Mouse (Mus musculus) hindbrain, postnatal 0 days (tissue): Measurements from ENCODE around the gene As3mt. TPM values are rescaled to one million over a fixed set of nuclear protein-coding genes. Genes with fewer than 3 reads are reported as not detected.

ENCODE experiments used
- ATAC-seq: fragments of 200-750 bp; cut with Nextera tagmentation; 2 replicates; pipeline ENCODE4 v1.8.0; 2017; ENCODE audit warnings: mild to moderate bottlenecking, moderate TSS enrichment, moderate library complexity
- DNase-seq: peaks from one replicate; pipeline ENCODE4 v3.0.0-alpha.2; 2015; ENCODE audit warnings: low spot score
- H3K27ac ChIP-seq: fragments of 300-500 bp; sonication (generic); 2 replicates; pipeline ENCODE4 v1.5.1; 2014; ENCODE audit warnings: mild to moderate bottlenecking
- H3K27me3 ChIP-seq: fragments of 300-500 bp; sonication (generic); 2 replicates; pipeline ENCODE4 v1.6.1; 2014; ENCODE audit warnings: low read length, mixed read lengths; ENCODE audit not compliant: insufficient read depth
- H3K36me3 ChIP-seq: fragments of 300-500 bp; sonication (generic); 2 replicates; pipeline ENCODE4 v1.6.1; 2014; ENCODE audit warnings: low read length, mixed read lengths; ENCODE audit not compliant: insufficient read depth
- H3K4me1 ChIP-seq: fragments of 300-500 bp; sonication (generic); 2 replicates; pipeline ENCODE4 v1.6.1; 2014; ENCODE audit warnings: antibody characterized with exemption, low read length, mixed read lengths; ENCODE audit not compliant: insufficient read depth
- H3K4me2 ChIP-seq: fragments of 300-500 bp; sonication (generic); 2 replicates; pipeline ENCODE4 v1.6.1; 2014; ENCODE audit warnings: low read depth, mild to moderate bottlenecking, low read length, moderate library complexity, mixed read lengths
- H3K4me3 ChIP-seq: fragments of 300-500 bp; sonication (generic); 2 replicates; pipeline ENCODE4 v1.5.1; 2014; ENCODE audit warnings: low read length
- H3K9ac ChIP-seq: fragments of 300-500 bp; sonication (generic); replicated peaks from 2 replicates; pipeline ENCODE4 v1.6.1; 2014; ENCODE audit warnings: mild to moderate bottlenecking, low read length, moderate library complexity, mixed read lengths
- H3K9me3 ChIP-seq: fragments of 300-500 bp; sonication (generic); 2 replicates; pipeline ENCODE4 v1.6.1; 2016; ENCODE audit warnings: low read length, mixed read lengths
- CTCF ChIP-seq: IDR thresholded peaks from 2 replicates; pipeline ENCODE4 v1.5.1; 2016; ENCODE audit warnings: antibody characterized with exemption, control low read depth, low read depth
- WGBS: fragments of 180-500 bp; shearing (Covaris S2); extraction: QIAGEN DNeasy Blood & Tissue Kit; methylation state at CpG from one replicate; pipeline ENCODE4 v1.1.7; 2014; 5-methylcytosine and 5-hydroxymethylcytosine counted together
- polyA plus RNA-seq: library from polyadenylated mRNA; unstranded; fragments of >200 nt; fragmentation: Nextera tagmentation; extraction: Ambion mirVana; gene quantifications from 2 replicates; pipeline ENCODE4 v1.2.1, GENCODE M21; 2015
- total RNA-seq: library from RNA; depleted of rRNA; stranded (reverse); fragments of >200 nt; gene quantifications from 2 replicates; pipeline ENCODE4 v1.2.3, GENCODE M21; 2014

The As3mt gene
- total and polyA plus RNA-seq, 2 experiments from 2014 or later: 19.0 to 32.9 TPM

DNA sequence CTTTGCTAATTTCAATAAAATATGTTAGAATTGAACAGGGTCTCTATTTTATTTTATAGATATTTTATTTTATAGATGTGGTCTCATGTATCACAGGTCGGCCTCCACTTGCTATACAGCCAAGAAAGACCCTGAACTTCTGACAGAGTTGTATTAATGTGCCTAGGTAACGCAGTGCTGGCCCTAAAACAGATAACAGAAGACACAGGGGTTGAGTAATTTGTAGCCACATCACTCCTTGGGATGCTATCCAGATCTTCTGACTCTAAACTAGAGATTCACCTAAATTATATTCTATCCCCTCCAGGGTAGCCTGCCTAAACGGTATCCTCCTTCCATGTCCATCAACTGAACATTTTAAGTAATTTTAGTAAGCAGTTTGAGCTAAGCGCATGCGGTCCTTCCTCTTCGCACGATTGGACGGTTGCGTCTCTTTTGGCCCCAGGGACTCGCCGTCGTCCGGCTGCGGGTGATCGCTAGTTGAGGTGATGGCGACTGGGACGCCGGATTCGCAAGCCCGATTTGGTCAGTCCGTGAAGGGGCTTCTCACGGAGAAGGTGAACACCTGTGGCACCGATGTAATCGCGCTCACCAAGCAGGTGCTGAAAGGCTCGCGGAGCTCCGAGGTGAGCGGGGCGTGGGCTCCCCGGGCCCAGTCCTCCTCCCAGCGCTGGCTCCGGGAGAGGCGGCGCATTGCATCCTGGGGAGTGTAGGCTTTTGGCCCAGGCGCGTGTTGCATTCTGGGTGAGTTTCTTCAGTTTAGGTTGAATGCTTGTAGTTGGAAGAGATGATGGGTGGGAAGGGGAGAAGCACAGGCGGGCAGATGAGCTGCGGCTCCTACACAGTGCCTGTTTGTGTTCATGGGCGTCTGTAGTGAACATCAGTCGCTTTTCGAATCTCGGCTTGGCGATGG lies 17.5 kb upstream of the As3mt start, which contains the start of gene Borcs7:
TSS of gene Borcs7 (plus strand) at position 447 of the 913 bp plus-strand sequence.
- ATAC-seq (peak; percentile 96), DNase-seq (peak; percentile 95)
- 2% methylated on average over 44 of the region's 44 CpGs for WGBS
- peak within 1 kb of the TSS; percentile 67 for H3K4me2 ChIP-seq
- peak within 1 kb of the TSS; percentile 72 for H3K4me3 ChIP-seq
- peak within 1 kb of the TSS; percentile 76 for H3K9ac ChIP-seq
- peak within 1 kb of the TSS; percentile 91 for H3K27ac ChIP-seq
- H3K4me1 ChIP-seq: peaks cover 6% of the 10 kb centered on the region
- peaks cover under 1% of the 10 kb centered on the region; the same call in 1 of the 2 replicates for H3K36me3 ChIP-seq
- no peak for TF ChIP-seq CTCF
- H3K27me3 ChIP-seq: no peaks in the 10 kb centered on the region
- no peaks in the 10 kb centered on the region for H3K9me3 ChIP-seq

- TF ChIP-seq CTCF: no peak
- H3K4me2 ChIP-seq: peak overlapping the region; percentile 67
- no peaks in the 10 kb centered on the region for H3K27me3 ChIP-seq
- peak overlapping the region; percentile 91 for H3K27ac ChIP-seq
- H3K9me3 ChIP-seq: no peaks in the 10 kb centered on the region
- H3K9ac ChIP-seq: peak overlapping the region; percentile 76
- peaks cover 4% of the 10 kb centered on the region; the same call in 1 of the 2 replicates for H3K36me3 ChIP-seq
- 71% methylated on average over 11 of the region's 11 CpGs for WGBS
- no peak for DNase-seq
- peaks cover 6% of the 10 kb centered on the region for H3K4me1 ChIP-seq
- peak; percentile 48; the same call in 1 of the 2 replicates for ATAC-seq
- H3K4me3 ChIP-seq: peak overlapping the region; percentile 72
These were observed 16.9 kb upstream of the As3mt start for GRCm38 (mm10) chr19:46690387-46690786.

GRCm38 (mm10) chr19:46691078-46691477 lies 16.2 kb upstream of the As3mt start:
- Histone ChIP-seq H3K4me3 (no peak overlapping the region), H3K9me3 (no peaks in the 10 kb centered on the region), H3K4me1 (peaks cover 6% of the 10 kb centered on the region), H3K36me3 (peaks cover 4% of the 10 kb centered on the region; the same call in 1 of the 2 replicates), H3K9ac (no peak overlapping the region), H3K4me2 (no peak overlapping the region), H3K27me3 (no peaks in the 10 kb centered on the region), H3K27ac (no peak overlapping the region)
- DNase-seq (no peak), ATAC-seq (no peak)
- no peak for TF ChIP-seq CTCF
- WGBS: 73% methylated on average over 2 of the region's 2 CpGs

DNA sequence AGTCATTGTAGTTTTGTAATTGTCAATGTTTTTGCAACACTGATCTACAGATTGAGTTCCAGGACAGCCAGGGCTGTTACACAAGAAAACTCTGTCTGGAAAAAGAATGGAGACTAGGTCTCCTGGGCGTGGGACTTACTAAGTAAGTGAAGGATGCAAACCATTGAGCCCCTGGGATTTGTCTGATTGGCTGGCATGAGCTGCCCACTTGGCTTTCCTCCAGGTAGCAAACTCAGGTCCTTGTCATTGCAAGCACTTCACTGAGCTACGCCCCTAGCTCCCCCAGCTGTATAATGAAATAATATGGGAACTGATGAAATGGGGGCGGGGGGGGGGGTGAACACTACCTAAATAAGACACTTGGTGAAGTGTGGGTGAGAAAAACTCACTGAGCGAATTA lies 14.1 kb upstream of the As3mt start:
- Histone ChIP-seq H3K36me3 (peaks cover 4% of the 10 kb centered on the region; the same call in 1 of the 2 replicates), H3K4me1 (peaks cover 6% of the 10 kb centered on the region), H3K4me2 (no peak overlapping the region), H3K27me3 (no peaks in the 10 kb centered on the region), H3K4me3 (no peak overlapping the region), H3K27ac (no peak overlapping the region), H3K9me3 (no peaks in the 10 kb centered on the region), H3K9ac (no peak overlapping the region)
- ATAC-seq (no peak), DNase-seq (peak; percentile 24)
- TF ChIP-seq CTCF: no peak
- WGBS: 70% methylated on average over 4 of the region's 4 CpGs

GRCm38 (mm10) chr19:46696482-46696881 lies 10.8 kb upstream of the As3mt start:
- H3K27me3 ChIP-seq: no peaks in the 10 kb centered on the region
- H3K9me3 ChIP-seq: no peaks in the 10 kb centered on the region
- DNase-seq (no peak), ATAC-seq (no peak)
- no peak overlapping the region for H3K4me2 ChIP-seq
- H3K4me3 ChIP-seq: no peak overlapping the region
- no peak overlapping the region for H3K27ac ChIP-seq
- WGBS: 86% methylated on average over 8 of the region's 8 CpGs
- H3K36me3 ChIP-seq: peaks cover 7% of the 10 kb centered on the region; the same call in 1 of the 2 replicates
- no peak overlapping the region for H3K9ac ChIP-seq
- TF ChIP-seq CTCF: no peak
- no peaks in the 10 kb centered on the region for H3K4me1 ChIP-seq

DNA sequence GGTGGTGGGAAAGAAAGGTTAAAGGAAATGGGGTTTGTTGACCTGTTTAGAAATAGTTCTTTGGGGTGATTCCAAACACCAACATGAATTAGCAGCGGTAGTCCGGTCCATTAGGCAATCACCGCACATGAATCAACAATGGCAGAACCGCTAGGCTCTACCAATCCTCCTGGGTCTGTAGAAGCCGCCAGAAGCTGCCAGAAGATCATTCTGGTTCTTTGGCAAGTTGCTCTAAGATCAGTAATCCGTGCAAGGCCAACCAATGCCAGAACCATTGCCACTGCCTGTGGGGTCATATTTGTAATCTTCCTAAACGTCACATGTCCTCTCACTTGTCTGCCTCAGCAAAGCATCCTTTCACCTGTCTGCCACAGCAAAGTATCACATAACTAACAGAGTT lies 10.3 kb upstream of the As3mt start:
- WGBS: 75% methylated on average over 7 of the region's 7 CpGs
- ATAC-seq (no peak), DNase-seq (peak; percentile 42)

More for the DNA sequence above, 10.3 kb upstream of the As3mt start:
- no peaks in the 10 kb centered on the region for H3K27me3 ChIP-seq
- no peak overlapping the region for H3K4me2 ChIP-seq
- H3K9ac ChIP-seq: no peak overlapping the region
- no peak for TF ChIP-seq CTCF
- peaks cover 7% of the 10 kb centered on the region; the same call in 1 of the 2 replicates for H3K36me3 ChIP-seq
- no peaks in the 10 kb centered on the region for H3K4me1 ChIP-seq
- no peaks in the 10 kb centered on the region for H3K9me3 ChIP-seq
- no peak overlapping the region for H3K27ac ChIP-seq
- no peak overlapping the region for H3K4me3 ChIP-seq
